Mouse (Mus musculus) liver, embryonic 14.5 days (tissue): ENCODE data around the gene Gm6034. TPM values are rescaled to one million over a fixed set of nuclear protein-coding genes. Genes with fewer than 3 reads are reported as not detected.

ENCODE experiments used
- ATAC-seq: fragments of 200-750 bp; cut with Nextera tagmentation; 2 replicates; pipeline ENCODE4 v1.8.0; 2017; ENCODE audit warnings: moderate number of reproducible peaks, mild to moderate bottlenecking, moderate library complexity; ENCODE audit not compliant: insufficient read depth
- DNase-seq, 3 experiments: peaks; one replicate each; pipeline ENCODE4 v3.0.0-alpha.2; 2012 to 2013; ENCODE audit warnings: low read depth in 3 of 3, low spot score in 3 of 3
- H3K27ac ChIP-seq: fragments of 300-500 bp; sonication (generic); 2 replicates; pipeline ENCODE4 v1.5.1; 2014; ENCODE audit warnings: moderate library complexity, mild to moderate bottlenecking, control low read depth, inconsistent platforms
- H3K27me3 ChIP-seq: fragments of 300-500 bp; sonication (generic); 2 replicates; pipeline ENCODE4 v1.6.1; 2014; ENCODE audit warnings: mild to moderate bottlenecking, low read length, moderate library complexity; ENCODE audit not compliant: control insufficient read depth, insufficient read depth
- H3K36me3 ChIP-seq: fragments of 300-500 bp; sonication (generic); replicated peaks from 2 replicates; pipeline ENCODE4 v1.6.1; 2014; ENCODE audit warnings: low read depth; ENCODE audit not compliant: control insufficient read depth, insufficient read depth
- H3K4me1 ChIP-seq, 2 experiments: fragments of 200-500 bp in 1 of 2; fragments of 300-500 bp in 1 of 2; sonication (generic) in 1 of 2; replicated peaks; 2 replicates each; pipeline ENCODE4 v1.6.1; 2012 to 2014; ENCODE audit warnings: antibody characterized with exemption in 1 of 2, inconsistent platforms in 1 of 2, low read length in 1 of 2; ENCODE audit not compliant: control insufficient read depth in 2 of 2, insufficient read depth in 2 of 2
- H3K4me2 ChIP-seq: fragments of 300-500 bp; sonication (generic); 2 replicates; pipeline ENCODE4 v1.6.1; 2014; ENCODE audit warnings: low read depth, mild to moderate bottlenecking, control low read depth, moderate library complexity
- H3K4me3 ChIP-seq, 2 experiments: fragments of 200-500 bp in 1 of 2; fragments of 300-500 bp in 1 of 2; sonication (generic) in 1 of 2; 2 replicates each; pipeline ENCODE4 v1.5.1; 2012 to 2014; ENCODE audit warnings: low read depth in 2 of 2, low read length in 2 of 2, mild to moderate bottlenecking in 2 of 2, control low read depth in 1 of 2, inconsistent platforms in 1 of 2, moderate library complexity in 1 of 2; ENCODE audit not compliant: insufficient read depth in 1 of 2
- H3K9ac ChIP-seq: fragments of 300-500 bp; sonication (generic); replicated peaks from 2 replicates; pipeline ENCODE4 v1.6.1; 2014; ENCODE audit warnings: mild to moderate bottlenecking, control low read depth, moderate library complexity
- H3K9me3 ChIP-seq: fragments of 300-500 bp; sonication (generic); 2 replicates; pipeline ENCODE4 v1.6.1; 2016; ENCODE audit warnings: low read length, mixed read lengths; ENCODE audit not compliant: control insufficient read depth
- CTCF ChIP-seq: IDR thresholded peaks from 2 replicates; pipeline ENCODE4 v1.5.1; 2016; ENCODE audit warnings: antibody characterized with exemption, low read depth, control low read depth
- EP300 ChIP-seq: IDR thresholded peaks from 2 replicates; pipeline ENCODE4 v1.6.1; 2016; ENCODE audit warnings: antibody characterized with exemption, low read depth
- WGBS: fragments of 180-500 bp; shearing (Covaris S2); extraction: QIAGEN DNeasy Blood & Tissue Kit; methylation state at CpG from one replicate; pipeline ENCODE4 v1.1.7; 2014; ENCODE audit not compliant: insufficient replicate concordance; 5-methylcytosine and 5-hydroxymethylcytosine counted together
- polyA plus RNA-seq, 2 experiments: library from polyadenylated mRNA; depleted of rRNA in 1 of 2; stranded (reverse) in 1 of 2; unstranded in 1 of 2; fragments of >200 nt; fragmentation: Nextera tagmentation in 1 of 2; extraction: Ambion mirVana in 1 of 2; gene quantifications; 2 replicates each; pipeline versions ENCODE4 v1.2.1 to v1.2.3; 2012 to 2014

The Gm6034 gene
- polyA plus RNA-seq, 2 experiments: not detected

DNA sequence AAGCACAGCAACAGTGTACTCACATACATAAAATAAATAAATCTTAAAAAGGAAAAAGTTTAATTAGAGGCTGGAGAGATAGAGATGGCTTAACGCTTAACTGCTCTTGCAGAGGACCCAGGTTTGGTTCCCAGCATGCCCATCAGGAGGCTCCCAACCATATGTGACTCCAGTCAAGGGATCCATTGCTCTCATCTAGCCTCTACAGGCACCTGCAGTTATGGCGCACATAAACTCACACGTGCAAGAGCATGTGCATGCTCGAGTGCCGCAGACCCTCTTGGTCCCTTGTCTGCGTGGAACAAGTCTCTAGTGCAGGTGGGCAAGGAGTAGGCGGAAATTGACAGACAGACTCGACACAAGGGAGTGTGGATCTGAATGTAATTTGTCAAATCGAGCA is 20.7 kb upstream of the Gm6034 start:
- ATAC-seq: no peak
- Histone ChIP-seq H3K9ac (no peak overlapping the region), H3K4me3 (no peak overlapping the region), H3K27me3 (no peaks in the 10 kb centered on the region), H3K4me2 (no peak overlapping the region), H3K4me1 (peaks cover 29 to 42% of the 10 kb centered on the region in 2 experiments), H3K27ac (no peak overlapping the region), H3K36me3 (no peaks in the 10 kb centered on the region; the same call in 1 of the 2 replicates), H3K9me3 (no peaks in the 10 kb centered on the region)
- TF ChIP-seq EP300: no peak
- TF ChIP-seq CTCF: no peak
- 87% methylated on average over 9 of the region's 9 CpGs for WGBS
- no peak for DNase-seq

DNA sequence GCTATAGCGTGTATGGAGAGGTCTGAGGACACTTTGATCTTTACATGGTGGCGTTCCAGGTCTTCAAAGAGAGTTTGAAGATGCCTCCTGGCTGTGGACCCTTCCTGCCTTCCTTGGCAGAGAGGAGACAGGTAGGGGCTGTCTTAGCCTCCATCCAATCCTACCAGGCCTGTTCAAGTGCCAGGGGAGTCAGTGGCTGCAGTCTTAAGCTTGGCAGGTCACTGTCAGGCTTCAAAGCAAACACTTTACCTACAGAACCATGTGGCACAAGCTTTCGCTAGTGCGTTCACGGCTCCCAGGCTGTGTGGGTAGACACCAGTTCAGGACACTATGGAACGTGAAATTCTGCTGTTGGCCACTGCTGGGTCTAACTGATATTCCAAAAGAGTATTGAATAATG is 19.8 kb upstream of the Gm6034 start:
- H3K4me2 ChIP-seq: no peak overlapping the region
- DNase-seq: no peak
- WGBS: 85% methylated on average over 6 of the region's 6 CpGs
- no peak for TF ChIP-seq EP300
- TF ChIP-seq CTCF: no peak
- H3K36me3 ChIP-seq: no peaks in the 10 kb centered on the region
- no peak overlapping the region for H3K9ac ChIP-seq
- no peaks in the 10 kb centered on the region for H3K27me3 ChIP-seq
- H3K9me3 ChIP-seq: no peaks in the 10 kb centered on the region
- no peak for ATAC-seq
- peaks cover 29 to 40% of the 10 kb centered on the region in 2 experiments for H3K4me1 ChIP-seq
- H3K4me3 ChIP-seq: no peak overlapping the region
- no peak overlapping the region for H3K27ac ChIP-seq

DNA sequence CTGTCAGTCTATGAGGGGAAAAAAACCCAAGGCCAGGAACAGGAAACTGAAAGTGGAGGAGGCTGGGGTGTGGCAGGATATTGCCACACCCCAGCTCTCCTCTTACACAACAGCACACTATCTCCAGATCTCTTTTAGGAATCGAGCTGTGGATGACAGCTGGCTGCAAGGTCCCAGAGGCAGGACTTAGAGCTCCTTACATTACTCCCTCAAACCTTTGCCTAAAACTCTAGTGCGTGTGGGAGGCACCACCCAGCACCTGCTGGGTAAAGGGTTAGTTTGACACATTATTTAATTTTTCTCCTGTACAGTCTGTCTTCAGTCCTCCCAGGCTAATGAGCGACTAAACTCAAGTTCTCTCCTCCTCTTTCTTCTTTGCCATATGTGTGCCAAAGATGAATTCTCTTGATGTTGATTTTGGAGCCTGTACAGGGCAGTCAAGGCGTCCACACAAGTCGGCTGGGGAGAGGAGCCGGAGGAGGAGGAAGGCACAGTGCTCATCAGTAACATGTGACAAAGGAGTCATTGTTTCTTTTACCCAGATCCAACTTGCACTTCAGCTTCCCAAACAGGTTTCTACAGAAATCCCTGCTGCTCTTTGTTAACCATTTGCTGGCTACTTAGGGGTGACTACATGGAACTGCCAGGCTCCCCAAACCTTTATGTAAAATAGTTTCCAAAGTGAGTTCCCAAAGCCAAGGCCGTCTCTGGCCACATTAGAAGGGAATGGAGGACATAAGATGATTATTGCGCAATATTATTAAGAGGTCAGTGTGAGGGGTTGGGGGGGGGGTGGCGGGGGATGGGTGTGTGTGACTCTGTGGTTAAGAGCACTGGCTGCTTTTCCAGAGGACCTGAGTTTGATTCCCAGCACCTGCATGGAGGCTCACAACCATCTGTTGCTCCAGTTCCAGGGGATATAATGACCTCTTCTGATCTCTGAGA is 18.8 kb upstream of the Gm6034 start:
- Histone ChIP-seq H3K27ac (no peak overlapping the region), H3K27me3 (no peaks in the 10 kb centered on the region), H3K4me1 (peaks cover 25 to 37% of the 10 kb centered on the region in 2 experiments), H3K9me3 (no peaks in the 10 kb centered on the region), H3K4me2 (peak overlapping the region; percentile 41), H3K36me3 (no peaks in the 10 kb centered on the region), H3K9ac (no peak overlapping the region; the same call in 1 of the 2 replicates), H3K4me3 (no peak overlapping the region)
- TF ChIP-seq EP300 (no peak), CTCF (no peak)
- 42% methylated on average over 9 of the region's 9 CpGs for WGBS
- ATAC-seq: no peak
- no peak for DNase-seq

DNA sequence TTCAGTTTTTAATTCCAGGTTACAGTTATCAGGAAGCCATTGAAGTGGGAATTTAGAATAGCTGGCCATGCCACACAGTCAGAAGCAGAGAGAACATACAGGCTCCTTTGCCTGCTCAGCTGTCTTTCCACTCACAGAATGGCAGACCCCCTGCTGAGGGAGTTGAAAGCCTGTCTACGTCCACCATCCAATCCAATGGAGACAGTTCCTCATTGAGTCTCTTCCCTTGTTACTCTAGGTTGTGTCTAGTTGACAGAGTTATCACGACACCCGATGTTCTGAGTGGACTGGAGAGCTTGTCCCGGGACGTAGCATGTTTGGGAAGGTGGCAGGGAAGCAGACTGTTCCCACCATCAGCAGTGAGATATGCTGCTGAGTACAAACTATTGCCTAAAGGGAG is 17.6 kb upstream of the Gm6034 start:
- Histone ChIP-seq H3K4me1 (peaks cover 19 to 35% of the 10 kb centered on the region in 2 experiments), H3K4me3 (no peak overlapping the region), H3K27ac (no peak overlapping the region), H3K9ac (no peak overlapping the region), H3K36me3 (no peaks in the 10 kb centered on the region), H3K27me3 (no peaks in the 10 kb centered on the region), H3K9me3 (no peaks in the 10 kb centered on the region), H3K4me2 (no peak overlapping the region)
- WGBS: 74% methylated on average over 5 of the region's 5 CpGs
- ATAC-seq (no peak), DNase-seq (no peak)
- TF ChIP-seq EP300: no peak

DNA sequence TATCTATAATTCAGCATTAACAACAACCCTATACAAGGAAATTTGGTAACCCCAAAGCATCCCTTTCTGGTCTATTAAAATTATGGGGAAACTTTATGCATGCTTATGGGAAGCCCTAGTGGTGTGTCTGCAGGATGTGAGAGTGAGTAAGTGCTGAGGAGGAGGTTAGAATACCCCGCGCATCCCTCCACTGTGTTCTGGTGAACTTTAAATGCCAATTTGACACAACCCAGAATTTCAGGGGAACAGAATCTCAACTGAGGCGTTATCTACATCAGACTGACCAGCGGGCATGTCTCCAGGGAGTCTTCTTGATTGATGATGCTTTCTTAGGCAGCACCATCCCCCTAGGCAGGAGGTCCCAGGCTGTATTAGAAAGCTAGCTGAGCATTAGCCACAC is 16.9 kb upstream of the Gm6034 start:
- Histone ChIP-seq H3K9me3 (no peaks in the 10 kb centered on the region), H3K9ac (no peak overlapping the region), H3K27me3 (no peaks in the 10 kb centered on the region), H3K4me3 (no peak overlapping the region), H3K36me3 (no peaks in the 10 kb centered on the region), H3K27ac (no peak overlapping the region), H3K4me1 (peaks cover 19 to 37% of the 10 kb centered on the region in 2 experiments), H3K4me2 (no peak overlapping the region)
- ATAC-seq: no peak
- WGBS: 69% methylated on average over 4 of the region's 4 CpGs
- TF ChIP-seq CTCF: no peak
- no peak for TF ChIP-seq EP300
- no peak for DNase-seq
